ENCODE assay signal across 38 mouse cellular contexts in the genomic region with DNA sequence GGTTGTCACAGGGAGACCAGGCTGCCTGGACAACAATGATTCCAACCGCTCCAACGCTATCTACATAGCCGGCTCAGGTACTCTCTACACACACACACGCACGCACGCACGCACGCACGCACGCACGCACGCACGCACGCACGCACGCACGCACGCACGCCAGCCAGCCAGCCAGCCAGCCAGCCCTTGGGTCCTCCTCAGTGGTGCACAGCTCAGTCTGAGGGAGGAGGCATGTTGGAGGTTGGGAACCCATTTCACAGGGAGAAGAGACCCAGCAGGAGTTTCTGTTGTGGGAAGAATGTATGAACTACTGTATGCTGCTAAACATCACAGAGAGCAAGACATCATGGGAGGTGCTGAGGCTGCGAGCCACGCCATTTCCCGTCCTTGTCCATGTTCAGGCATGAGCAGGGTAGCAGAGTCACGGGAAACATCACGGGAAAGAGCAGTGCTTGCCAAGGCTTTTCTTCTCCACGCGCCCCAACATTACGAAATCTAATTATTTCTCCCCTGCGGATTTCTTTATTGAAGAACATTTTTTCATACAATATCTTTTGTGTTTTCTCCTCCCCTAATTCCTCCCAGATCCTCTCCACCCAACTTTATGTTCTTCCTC. TPM values are rescaled to one million over a fixed set of nuclear protein-coding genes. Genes with fewer than 3 reads are reported as not detected.
DNase-seq lines count a peak whose midpoint lies in the region; ATAC-seq and TF ChIP-seq lines count a peak whose summit lies in the region.
"Had no signal": no experiment of that assay in that cellular context is flagged by ENCODE, and none has a peak within 500 bp of the region (broad histone marks: within the 10 kb centered on the region; RNA-seq: fewer than 3 reads in every experiment).

No protein-coding gene starts in this region.

- H3K27ac ChIP-seq in testis, adult 2 months (ENCODE audit: control insufficient read depth, insufficient read depth, low read depth, low read length) = peak overlapping the region; percentile 46; the same call in 1 of the 2 replicates
- H3K27ac ChIP-seq in midbrain, embryonic 13.5 days = no peak overlapping the region
- H3K27ac ChIP-seq: embryonic facial prominence, embryonic 10.5 days; embryonic facial prominence, embryonic 13.5 days; forebrain, embryonic 12.5 days; forebrain, embryonic 15.5 days; heart, embryonic 15.5 days; hindbrain, embryonic 10.5 days; hindbrain, embryonic 13.5 days; intestine, embryonic 15.5 days had no signal

- no peak overlapping the region for H3K9ac ChIP-seq in midbrain, embryonic 13.5 days (replicated peaks)
- H3K9ac ChIP-seq: embryonic facial prominence, embryonic 13.5 days; forebrain, embryonic 12.5 days; forebrain, embryonic 15.5 days; heart, embryonic 15.5 days; hindbrain, embryonic 13.5 days; intestine, embryonic 15.5 days had no signal

- H3K36me3 ChIP-seq in testis, adult 2 months (ENCODE audit: control insufficient read depth, insufficient read depth, low read length) = no peaks in the 10 kb centered on the region; the same call in 1 of the 2 replicates
- no peaks in the 10 kb centered on the region for H3K36me3 ChIP-seq in midbrain, embryonic 13.5 days
- H3K36me3 ChIP-seq: embryonic facial prominence, embryonic 10.5 days; embryonic facial prominence, embryonic 13.5 days; forebrain, embryonic 12.5 days; forebrain, embryonic 15.5 days; heart, embryonic 15.5 days; hindbrain, embryonic 10.5 days; hindbrain, embryonic 13.5 days; intestine, embryonic 15.5 days had no signal

- no peak overlapping the region for H3K4me2 ChIP-seq in midbrain, embryonic 13.5 days (replicated peaks)
- H3K4me2 ChIP-seq: embryonic facial prominence, embryonic 13.5 days; forebrain, embryonic 12.5 days; forebrain, embryonic 15.5 days; heart, embryonic 11.5 days; heart, embryonic 15.5 days; hindbrain, embryonic 13.5 days; intestine, embryonic 15.5 days had no signal

- peak; percentile 40 for DNase-seq in gastrocnemius, adult 18-20 months (ENCODE audit: low spot score)
- DNase-seq in gastrocnemius, postnatal 4 days (ENCODE audit: low spot score in 2 of 2) = no peak
- no peak for DNase-seq in testis, postnatal 10 days (ENCODE audit: low spot score)
- peak; percentile 64 for DNase-seq in NIH3T3 (ENCODE audit: low read depth)
- DNase-seq in testis, postnatal 14 days (ENCODE audit: low spot score) = peak; percentile 60
- no peak for DNase-seq in left cerebral cortex, postnatal 14 days (ENCODE audit: low spot score in 2 of 2)
- DNase-seq: adrenal gland, adult 8-10 months; adrenal gland, postnatal 25 days; cerebellum, adult 11-12 months; cerebellum, adult 8-10 months; cerebellum, postnatal 10 days; cerebellum, postnatal 36 days; embryo, embryonic 11 days; gastrocnemius, postnatal 14 days; heart, postnatal 10 days; heart, postnatal 36 days; kidney, adult 11 months had no signal

- TF ChIP-seq POLR2A in testis, adult 2 months (IDR thresholded peaks at IDR 0.05; ENCODE audit: control insufficient read depth, low read depth, low read length) = peak; percentile 30; the same call in 1 of the 2 replicates

- H3K9me3 ChIP-seq in midbrain, embryonic 13.5 days = no peaks in the 10 kb centered on the region
- H3K9me3 ChIP-seq: embryonic facial prominence, embryonic 10.5 days; embryonic facial prominence, embryonic 13.5 days; forebrain, embryonic 12.5 days; forebrain, embryonic 15.5 days; heart, embryonic 15.5 days; hindbrain, embryonic 10.5 days; hindbrain, embryonic 13.5 days; intestine, embryonic 15.5 days had no signal

- no peak for ATAC-seq in midbrain, embryonic 13.5 days
- ATAC-seq: activated CD4-positive, CD25-positive, alpha-beta regulatory T cell, adult 4 months; forebrain, embryonic 15.5 days; hindbrain, embryonic 16.5 days; intestine, embryonic 15.5 days; Patski had no signal

- H3K4me3 ChIP-seq in testis, adult 2 months (ENCODE audit: control insufficient read depth, low read depth, low read length) = peak overlapping the region; percentile 71
- H3K4me3 ChIP-seq in midbrain, embryonic 13.5 days (replicated peaks) = no peak overlapping the region
- H3K4me3 ChIP-seq: embryonic facial prominence, embryonic 10.5 days; embryonic facial prominence, embryonic 13.5 days; erythroblast, embryonic 14.5 days; forebrain, embryonic 12.5 days; forebrain, embryonic 15.5 days; heart, embryonic 15.5 days; hindbrain, embryonic 10.5 days; hindbrain, embryonic 13.5 days; intestine, embryonic 15.5 days had no signal

- peaks cover 16% of the 10 kb centered on the region for H3K4me1 ChIP-seq in testis, adult 2 months (ENCODE audit: control insufficient read depth, insufficient read depth, low read length)
- no peaks in the 10 kb centered on the region for H3K4me1 ChIP-seq in midbrain, embryonic 13.5 days (replicated peaks)
- H3K4me1 ChIP-seq: forebrain, embryonic 12.5 days had no signal

- intact Hi-C loops in left cerebral cortex, postnatal 14 days (cut with DNase I) = no loop called here

- WGBS in midbrain, embryonic 13.5 days = 91% methylated on average over 28 of the region's 28 CpGs

- no peak for TF ChIP-seq CTCF in testis, adult 2 months (IDR thresholded peaks at IDR 0.05; ENCODE audit: control insufficient read depth, insufficient read depth, insufficient replicate concordance, low read depth, low read length)

- H3K27me3 ChIP-seq in testis, adult 2 months (ENCODE audit: control insufficient read depth, insufficient read depth, low read length) = no peaks in the 10 kb centered on the region
- H3K27me3 ChIP-seq in midbrain, embryonic 13.5 days = no peaks in the 10 kb centered on the region
- H3K27me3 ChIP-seq: embryonic facial prominence, embryonic 13.5 days; forebrain, embryonic 12.5 days; forebrain, embryonic 15.5 days; hindbrain, embryonic 13.5 days; intestine, embryonic 15.5 days; Patski had no signal

RNA-seq across cellular contexts. Expression of gene Cyb561, which starts 2.8 kb away (rescaled TPM):
- 1 to 10 TPM; 3.0 to 3.4 TPM for total RNA-seq in gastrocnemius, adult 18-20 months (2021)
- 1 to 10 TPM; 4.9 to 5.0 TPM for total RNA-seq in gastrocnemius, postnatal 4 days (2021)
- polyA plus RNA-seq in testis, adult 2 months (2012; rRNA removed) = 21.8 and 36.1 TPM in 2 replicates
- 10 to 100 TPM; 64.4 to 65.2 TPM for total RNA-seq in left cerebral cortex, postnatal 14 days (2021)
- 35.5 and 37.6 TPM in 2 replicates for polyA plus RNA-seq in midbrain, embryonic 13.5 days (2015; fragmentation: Nextera tagmentation; extraction: Ambion mirVana)

RNA-seq across cellular contexts. Expression of gene Ace, which starts 11.8 kb away (rescaled TPM):
- 10 to 100 TPM; 19.5 to 19.7 TPM for total RNA-seq in gastrocnemius, adult 18-20 months (2021)
- 10 to 100 TPM; 23.0 to 35.7 TPM for total RNA-seq in gastrocnemius, postnatal 4 days (2021)
- polyA plus RNA-seq in testis, adult 2 months (2012; rRNA removed) = 389 and 421 TPM in 2 replicates
- 10 to 100 TPM in 1 of 2 experiments, 1 to 10 TPM in 1; 9.7 to 10.5 TPM for total RNA-seq in left cerebral cortex, postnatal 14 days (2021)
- 1.5 and 1.8 TPM in 2 replicates for polyA plus RNA-seq in midbrain, embryonic 13.5 days (2015; fragmentation: Nextera tagmentation; extraction: Ambion mirVana)
- total RNA-seq: granulocyte monocyte progenitor cell, adult 5-6 weeks; MEL had no signal
- polyA plus RNA-seq: erythroblast, embryonic 14.5 days had no signal

RNA-seq across cellular contexts. Expression of gene Ace3, which starts 38.6 kb away (rescaled TPM):
- not detected for total RNA-seq in gastrocnemius, adult 18-20 months (2021)
- not detected for total RNA-seq in gastrocnemius, postnatal 4 days (2021)
- 78.7 and 82.6 TPM in 2 replicates for polyA plus RNA-seq in testis, adult 2 months (2012; rRNA removed)
- not detected for total RNA-seq in left cerebral cortex, postnatal 14 days (2021)
- polyA plus RNA-seq in midbrain, embryonic 13.5 days (2015; fragmentation: Nextera tagmentation; extraction: Ambion mirVana) = not detected in 2 replicates
- total RNA-seq: adrenal gland, adult 8-10 months; adrenal gland, postnatal 25 days; CH12.LX; gastrocnemius, postnatal 14 days; granulocyte monocyte progenitor cell, adult 5-6 weeks; heart, adult 8-10 months; heart, postnatal 10 days; heart, postnatal 36 days; MEL had no signal
- polyA plus RNA-seq: activated CD4-positive, CD25-positive, alpha-beta regulatory T cell, adult 4 months; brain, embryonic 14.5 days; cortical plate, adult 2 months; embryonic facial prominence, embryonic 10.5 days; embryonic facial prominence, embryonic 13.5 days; erythroblast, embryonic 14.5 days; forebrain, embryonic 12.5 days; heart, embryonic 11.5 days; heart, embryonic 15.5 days; hindbrain, embryonic 10.5 days; hindbrain, embryonic 16.5 days; intestine, embryonic 15.5 days; Patski had no signal

RNA-seq across cellular contexts. Expression of gene Kcnh6, which starts 52.0 kb away (rescaled TPM):
- total RNA-seq in gastrocnemius, adult 18-20 months (2021) = not detected
- total RNA-seq in gastrocnemius, postnatal 4 days (2021) = under 1 TPM in 1 of 2 experiments, not detected in 1; 0.31 TPM
- polyA plus RNA-seq in testis, adult 2 months (2012; rRNA removed) = 0.41 and 0.46 TPM in 2 replicates
- total RNA-seq in left cerebral cortex, postnatal 14 days (2021) = 1 to 10 TPM; 1.5 to 1.7 TPM
- 0.75 and 0.90 TPM in 2 replicates for polyA plus RNA-seq in midbrain, embryonic 13.5 days (2015; fragmentation: Nextera tagmentation; extraction: Ambion mirVana)
- total RNA-seq: gastrocnemius, postnatal 14 days; granulocyte monocyte progenitor cell, adult 5-6 weeks; heart, adult 8-10 months had no signal
- polyA plus RNA-seq: activated CD4-positive, CD25-positive, alpha-beta regulatory T cell, adult 4 months; erythroblast, embryonic 14.5 days; Patski had no signal

Comparison
In these comparisons a context has a peak if more than half of its experiments do, and no peak if none do; other contexts are left out.
1. DNase-seq: peak in gastrocnemius, adult 18-20 months (single experiment), NIH3T3 (single experiment) and testis, postnatal 14 days (single experiment); none in gastrocnemius, postnatal 4 days (0 of 2), testis, postnatal 10 days (single experiment) and left cerebral cortex, postnatal 14 days (0 of 2).
2. RNA of gene Cyb561, which starts 2.8 kb away (total RNA-seq): 64.4 to 65.2 TPM in left cerebral cortex, postnatal 14 days; 4.9 to 5.0 TPM in gastrocnemius, postnatal 4 days and 3.0 to 3.4 TPM in gastrocnemius, adult 18-20 months; every median in the first group is over 10 times any median in the second.